Mouse (Mus musculus): ENCODE measurements around the gene Akap2. TPM values are rescaled to one million over a fixed set of nuclear protein-coding genes. Genes with fewer than 3 reads are reported as not detected.

Gene Akap2
- polyA plus RNA-seq, 1 experiment from 2014 or later, result 37.6 TPM

Other genes starting within 250 kb of the Akap2 start
- gene Pakap, start 149.5 kb upstream of the Akap2 start, polyA plus RNA-seq (2015; fragmentation: Nextera tagmentation; extraction: Ambion mirVana), result 10.0 and 13.7 TPM in 2 replicates
- 0.13 and 0.16 TPM in 2 replicates for gene D630039A03Rik, start 198.6 kb downstream of the Akap2 start, polyA plus RNA-seq (2015; fragmentation: Nextera tagmentation; extraction: Ambion mirVana)
- gene Txn1, start 238.8 kb downstream of the Akap2 start, polyA plus RNA-seq (2015; fragmentation: Nextera tagmentation; extraction: Ambion mirVana), result 716 and 724 TPM in 2 replicates

Data from thymus, postnatal 0 days (tissue).